Mouse (Mus musculus) MN1 (cell line): Measurements from ENCODE around the gene Pik3cg.

Source experiments
- DNase-seq: peaks from one replicate; pipeline ENCODE4 v3.0.0-alpha.2; 2016; ENCODE audit warnings: low spot score

Pik3cg gene

GRCm38 (mm10) chr12:32201070-32201585, 7.3 kb downstream of the Pik3cg start:
- DNase-seq: no peak

- DNase-seq: no peak
These were observed 7.9 kb downstream of the Pik3cg start for GRCm38 (mm10) chr12:32200387-32201069.

- DNase-seq: no peak
These were observed 9.0 kb downstream of the Pik3cg start for GRCm38 (mm10) chr12:32199422-32199821.

GRCm38 (mm10) chr12:32198025-32198424, 10.4 kb downstream of the Pik3cg start:
- DNase-seq: no peak

- DNase-seq: no peak
These were observed 13.5 kb downstream of the Pik3cg start for GRCm38 (mm10) chr12:32195000-32195399.

- no peak for DNase-seq
These were observed 14.1 kb downstream of the Pik3cg start for GRCm38 (mm10) chr12:32194358-32194757.

- DNase-seq: no peak
These were observed 17.5 kb downstream of the Pik3cg start for GRCm38 (mm10) chr12:32190927-32191326.

- no peak for DNase-seq
These were observed 20.7 kb downstream of the Pik3cg start for GRCm38 (mm10) chr12:32187668-32188236.

- DNase-seq: no peak
These were observed 21.7 kb downstream of the Pik3cg start for GRCm38 (mm10) chr12:32186627-32187255.

GRCm38 (mm10) chr12:32184874-32185273, 23.6 kb downstream of the Pik3cg start:
- no peak for DNase-seq

- no peak for DNase-seq
These were observed 24.9 kb downstream of the Pik3cg start for GRCm38 (mm10) chr12:32183584-32183983.

- no peak for DNase-seq
These were observed 25.6 kb downstream of the Pik3cg start for GRCm38 (mm10) chr12:32182632-32183419.

- no peak for DNase-seq
These were observed 26.6 kb downstream of the Pik3cg start for GRCm38 (mm10) chr12:32181885-32182284.

- DNase-seq: no peak
These were observed 34.0 kb downstream of the Pik3cg start for GRCm38 (mm10) chr12:32174437-32174836.

GRCm38 (mm10) chr12:32172826-32173225, 35.6 kb downstream of the Pik3cg start:
- DNase-seq: no peak

GRCm38 (mm10) chr12:32169164-32169563, 39.3 kb downstream of the Pik3cg start:
- no peak for DNase-seq

- no peak for DNase-seq
These were observed 39.7 kb downstream of the Pik3cg start for GRCm38 (mm10) chr12:32168751-32169150.

GRCm38 (mm10) chr12:32163706-32164105, 44.8 kb downstream of the Pik3cg start:
- no peak for DNase-seq

- DNase-seq: no peak
These were observed 49.7 kb downstream of the Pik3cg start for GRCm38 (mm10) chr12:32158757-32159156.

GRCm38 (mm10) chr12:32146606-32147005, 61.9 kb downstream of the Pik3cg start:
- DNase-seq: no peak

- no peak for DNase-seq
These were observed 62.8 kb downstream of the Pik3cg start for GRCm38 (mm10) chr12:32145651-32146050.

- peak; percentile 79 for DNase-seq
These were observed 63.9 kb downstream of the Pik3cg start for GRCm38 (mm10) chr12:32144513-32144912.
